Mouse (Mus musculus): ENCODE measurements around the gene Fndc1.

GRCm38 (mm10) chr17:7759786-7760185 lies 67.3 kb downstream of the Fndc1 start:
- TF ChIP-seq MYC (IDR thresholded peaks at IDR 0.05; ENCODE audit: low read depth, low read length) (no peak), CTCF (conservative IDR thresholded peaks at IDR 0.05 in 1 of 2, IDR thresholded peaks at IDR 0.05 in 1 of 2; ENCODE audit: low read depth in 2 of 2, low read length in 2 of 2) (no peak), RCOR1 (conservative IDR thresholded peaks at IDR 0.05; ENCODE audit: low read depth, low read length) (no peak), POLR2A (IDR thresholded peaks at IDR 0.05; ENCODE audit: low read depth, low read length) (no peak), ETS1 (conservative IDR thresholded peaks at IDR 0.05; ENCODE audit: low read depth, low read length) (no peak), CHD2 (IDR thresholded peaks at IDR 0.05; ENCODE audit: low read length) (no peak), EP300 (IDR thresholded peaks at IDR 0.05; ENCODE audit: low read length) (no peak)
